Mouse (Mus musculus) kidney, adult 2 months (tissue): Measurements from ENCODE around the gene Eef1akmt3.

Experiments used
- CTCF ChIP-seq: fragments of 200-500 bp; conservative IDR thresholded peaks from 2 replicates; pipeline ENCODE4 v1.5.1; 2011; ENCODE audit warnings: low read depth, mild to moderate bottlenecking, control low read depth, low read length, moderate library complexity, mixed read lengths; ENCODE audit not compliant: insufficient read depth, insufficient read length
- POLR2A ChIP-seq: fragments of 200-500 bp; IDR thresholded peaks from one replicate; pipeline ENCODE4 v1.6.1; 2011; ENCODE audit warnings: low read depth, low read length, control low read depth

- TF ChIP-seq CTCF (no peak), POLR2A (no peak)
Observed at GRCm38 (mm10) chr10:126987183-126988118, 53.9 kb downstream of the Eef1akmt3 start.
